Mouse (Mus musculus): ENCODE measurements at regions not wholly inside any gene's neighbourhood (a gene's known extent, or its start where the extent isn't known, plus 50 kb on each side); places are given as distances from the start of the nearest gene placed in this dataset.

- TF ChIP-seq POLR2A (IDR thresholded peaks at IDR 0.05; ENCODE audit: low read depth, low read length) (no peak), CTCF (conservative IDR thresholded peaks at IDR 0.05; ENCODE audit: insufficient read depth, insufficient read length, low read depth, low read length) (no peak)
Observed at GRCm38 (mm10) chr16:76223716-76224115, 149.9 kb downstream of the Nrip1 start.
